Mouse (Mus musculus) right cerebral cortex, postnatal 10 days (tissue): ENCODE measurements at regions not wholly inside any gene's neighbourhood (a gene's known extent, or its start where the extent isn't known, plus 50 kb on each side); places are given as distances from the start of the nearest gene placed in this dataset.
A peak's percentile ranks its signal among the peaks of the same experiment; 100 is the strongest.

Experiments
- DNase-seq, 2 experiments: peaks; one replicate each; pipeline ENCODE4 v3.0.0; 2021; ENCODE audit warnings: low spot score in 2 of 2

DNA sequence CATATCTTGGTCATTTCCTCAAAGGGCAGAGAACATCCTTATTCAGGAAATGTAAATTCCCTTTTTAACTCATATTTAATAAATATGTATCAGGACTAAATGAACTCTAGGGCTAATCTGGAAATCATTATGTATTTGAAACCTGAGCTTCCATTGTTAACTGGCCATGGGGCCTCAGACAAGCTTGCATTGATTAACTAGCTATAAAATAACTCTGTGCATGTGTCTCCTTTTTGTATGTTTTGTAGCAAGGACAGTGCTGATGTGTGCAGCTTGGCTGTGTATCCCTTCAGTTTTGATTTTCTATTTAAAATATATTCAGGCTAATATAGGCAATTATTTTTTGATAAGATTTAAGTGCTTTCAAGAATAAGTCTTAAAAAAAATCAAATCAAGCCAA, 574.1 kb downstream of the Ncam2 start:
- DNase-seq: no peak

DNA sequence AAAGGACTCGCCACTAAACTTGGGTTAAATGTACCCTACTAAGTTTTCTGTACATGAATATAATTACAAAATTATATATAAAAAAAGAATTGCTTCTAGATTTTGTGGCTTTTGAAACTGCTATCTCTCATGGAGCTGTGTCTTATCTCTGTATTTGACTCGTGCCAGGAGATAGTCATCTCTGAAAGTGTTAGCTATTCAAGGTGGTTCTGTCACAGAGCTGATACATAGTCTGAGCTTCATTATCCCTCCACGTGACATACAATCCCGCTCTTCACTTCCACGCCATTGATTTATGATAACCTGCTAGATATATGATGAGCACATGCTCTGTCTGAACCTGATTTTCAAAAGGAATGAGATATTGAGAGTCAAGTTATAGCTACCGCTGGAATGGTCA, 593.5 kb downstream of the Ncam2 start:
- DNase-seq: no peak

DNA sequence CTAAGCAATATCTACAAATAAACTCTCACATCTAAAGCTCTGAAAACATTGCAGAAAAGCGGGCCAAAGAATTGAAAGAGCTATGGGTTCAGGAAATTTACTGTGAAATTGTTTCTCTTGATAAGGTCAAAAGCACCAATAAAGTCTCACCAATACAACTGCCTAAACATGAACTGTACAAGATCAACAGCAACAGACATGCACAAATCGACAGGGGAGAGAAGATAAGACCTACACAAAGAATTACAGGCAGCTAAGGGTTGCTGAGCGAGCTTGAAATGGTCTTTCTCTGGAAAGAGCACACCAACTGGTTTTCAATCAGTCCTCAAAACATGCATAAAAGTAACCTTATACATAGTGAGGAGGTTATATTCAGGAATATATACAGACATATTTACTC, 616.4 kb downstream of the Ncam2 start:
- DNase-seq: no peak

DNA sequence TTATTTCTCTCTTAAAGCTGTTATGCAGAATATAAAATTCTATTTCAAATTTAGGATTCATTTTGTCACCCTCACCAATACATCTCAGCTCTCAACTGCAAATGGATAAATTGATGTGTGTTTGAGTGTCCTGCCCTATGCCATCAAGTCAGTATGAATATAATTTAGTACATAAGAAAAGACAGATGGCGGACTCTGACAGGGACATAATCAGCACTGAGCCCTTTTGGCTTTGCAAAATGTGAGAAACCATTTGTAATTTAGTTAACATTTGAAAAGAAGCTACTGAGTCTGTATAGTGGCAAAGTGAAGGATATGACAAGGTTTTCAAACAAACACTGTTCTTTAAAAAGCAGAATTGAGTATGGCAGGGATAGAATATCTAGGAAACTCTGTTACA, 638.1 kb downstream of the Ncam2 start:
- no peak for DNase-seq

DNA sequence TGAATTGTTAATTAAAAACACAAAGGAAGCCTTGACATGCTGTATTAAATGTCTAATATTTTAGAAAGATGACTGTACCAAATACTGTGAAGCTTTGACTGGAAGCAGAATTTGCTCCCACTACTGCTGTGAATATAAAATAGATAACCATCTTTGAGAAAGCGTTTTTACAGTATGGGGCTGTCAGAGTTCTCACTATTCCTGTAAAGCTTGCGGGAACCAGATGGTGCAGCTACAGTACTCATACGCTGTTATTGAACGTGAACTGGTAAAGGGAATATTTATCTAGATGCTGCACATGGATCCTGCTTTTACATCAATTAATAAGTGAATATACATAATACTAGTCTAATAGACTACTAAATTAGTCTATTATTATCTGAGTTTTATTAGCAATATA, 679.2 kb downstream of the Ncam2 start:
- peak in 1 of 2 experiments; percentile 35 for DNase-seq
